Mouse (Mus musculus) CH12.LX (cell line): Measurements from ENCODE around the gene Smg9. TPM values are rescaled to one million over a fixed set of nuclear protein-coding genes. Genes with fewer than 3 reads are reported as not detected.

ENCODE experiments used
- DNase-seq: peaks from one replicate; pipeline ENCODE4 v3.0.0-alpha.2; 2013; ENCODE audit errors: extremely low read depth
- H3K27ac ChIP-seq: 2 replicates; pipeline ENCODE4 v1.5.1; 2012; ENCODE audit warnings: low read depth, mild to moderate bottlenecking, control low read depth, moderate library complexity; ENCODE audit not compliant: insufficient read depth
- H3K27me3 ChIP-seq: replicated peaks from 2 replicates; pipeline ENCODE3; 2012; ENCODE audit warnings: inconsistent platforms
- H3K36me3 ChIP-seq, 2 experiments: replicated peaks in 1 of 2; 2 replicates each; pipeline versions ENCODE3 to v1.6.1; 2012; ENCODE audit warnings: inconsistent platforms in 1 of 2, low read length in 1 of 2, mild to moderate bottlenecking in 1 of 2, mixed read lengths in 1 of 2, moderate library complexity in 1 of 2; ENCODE audit not compliant: control insufficient read depth in 1 of 2, insufficient read depth in 1 of 2
- H3K4me1 ChIP-seq, 2 experiments: 2 replicates each; pipeline ENCODE4 v1.6.1; 2012; ENCODE audit warnings: inconsistent platforms in 1 of 2, moderate library complexity in 1 of 2; ENCODE audit not compliant: insufficient read depth in 2 of 2, control insufficient read depth in 1 of 2
- H3K4me2 ChIP-seq: 2 replicates; pipeline ENCODE4 v1.6.1; 2012; ENCODE audit warnings: low read depth, mild to moderate bottlenecking, control low read depth; ENCODE audit not compliant: poor library complexity, insufficient read depth, severe bottlenecking
- H3K4me3 ChIP-seq, 3 experiments: fragments of 150-350 bp in 1 of 3; sonication (generic) in 1 of 3; replicated peaks in 1 of 3; 2 replicates each; pipeline versions ENCODE3 to v1.5.1; 2011 to 2012; ENCODE audit warnings: low read depth in 2 of 3, low read length in 2 of 3, mild to moderate bottlenecking in 2 of 3, moderate library complexity in 2 of 3, control low read depth in 1 of 3, improper control_type of control experiment in 1 of 3, inconsistent platforms in 1 of 3, mixed read lengths in 1 of 3; ENCODE audit not compliant: poor library complexity in 1 of 3
- H3K79me2 ChIP-seq: replicated peaks from 2 replicates; pipeline ENCODE4 v1.6.1; 2012; ENCODE audit warnings: mild to moderate bottlenecking, moderate library complexity; ENCODE audit not compliant: control insufficient read depth, poor library complexity, insufficient read depth, severe bottlenecking; ENCODE audit errors: extremely low read depth
- H3K9ac ChIP-seq: 2 replicates; pipeline ENCODE4 v1.6.1; 2012; ENCODE audit warnings: low read depth, mild to moderate bottlenecking, control low read depth, moderate library complexity; ENCODE audit not compliant: insufficient read depth
- H3K9me3 ChIP-seq: replicated peaks from 2 replicates; pipeline ENCODE3; 2012; ENCODE audit warnings: low read length, inconsistent platforms, mixed read lengths
- CHD2 ChIP-seq: IDR thresholded peaks from 2 replicates; pipeline ENCODE4 v1.6.1; 2011; ENCODE audit warnings: low read length, improper control_type of control experiment
- CTCF ChIP-seq, 2 experiments: IDR thresholded peaks in 1 of 2; conservative IDR thresholded peaks in 1 of 2; 2 replicates each; pipeline ENCODE4 v1.5.1; 2011 to 2012; ENCODE audit warnings: low read depth in 2 of 2, low read length in 2 of 2, improper control_type of control experiment in 1 of 2, inconsistent platforms in 1 of 2, mild to moderate bottlenecking in 1 of 2, moderate library complexity in 1 of 2
- IRF4 ChIP-seq: IDR thresholded peaks from 2 replicates; pipeline ENCODE4 v1.6.1; 2014; ENCODE audit warnings: low read depth, mild to moderate bottlenecking, inconsistent platforms, low read length, improper control_type of control experiment
- NELFE ChIP-seq: IDR thresholded peaks from 2 replicates; pipeline ENCODE4 v1.6.1; 2011; ENCODE audit warnings: low read depth, low read length, improper control_type of control experiment
- POLR2A ChIP-seq: IDR thresholded peaks from 2 replicates; pipeline ENCODE4 v1.6.1; 2011; ENCODE audit warnings: low read depth, mild to moderate bottlenecking, improper control_type of control experiment, low read length
- RAD21 ChIP-seq: IDR thresholded peaks from 2 replicates; pipeline ENCODE4 v1.6.1; 2011; ENCODE audit warnings: low read depth, mild to moderate bottlenecking, low read length, improper control_type of control experiment, moderate library complexity
- RCOR1 ChIP-seq: conservative IDR thresholded peaks from 2 replicates; pipeline ENCODE4 v1.6.1; 2012; ENCODE audit warnings: low read depth, mild to moderate bottlenecking, inconsistent platforms, low read length, improper control_type of control experiment
- SIN3A ChIP-seq: IDR thresholded peaks from 2 replicates; pipeline ENCODE4 v1.6.1; 2012; ENCODE audit warnings: low read length, improper control_type of control experiment, inconsistent platforms
- ZMIZ1 ChIP-seq: IDR thresholded peaks from 2 replicates; pipeline ENCODE4 v1.6.1; 2012; ENCODE audit warnings: low read depth, mild to moderate bottlenecking, inconsistent platforms, low read length, improper control_type of control experiment
- dilution Hi-C: fragments of 300-500 bp; cut with MboI; formaldehyde crosslinking; loops from 2 replicates; pipeline ENCODE4 v1.14.3; 2020; ENCODE audit warnings: low sequenced_read_pairs; ENCODE audit not compliant: extremely low pct_unique_long_range_greater_than_20kb, extremely low pct_ligation_motif_present
- in situ Hi-C: fragments of 300-500 bp; cut with MboI; formaldehyde crosslinking; loops from 3 replicates; pipeline ENCODE4 v1.14.3; 2019; ENCODE audit warnings: low sequenced_read_pairs, low pct_ligation_motif_present, low pct_unique_long_range_greater_than_20kb, mixed read lengths
- polyA plus RNA-seq: library from polyadenylated mRNA; unstranded; fragments of >175 nt; gene quantifications from 2 replicates; pipeline ENCODE4 v1.2.1, GENCODE M21; 2012; ENCODE audit warnings: low read depth; ENCODE audit not compliant: insufficient read length
- total RNA-seq, 2 experiments: library from RNA; depleted of rRNA; stranded (reverse); fragments of 300-350 nt in 1 of 2; fragments of >200 nt in 1 of 2; gene quantifications; 2 replicates each; pipeline ENCODE4 v1.2.3; 2012 to 2014

The Smg9 gene
- total and polyA plus RNA-seq, 3 experiments, result 19.9 to 26.8 (median 20.5) TPM

DNA sequence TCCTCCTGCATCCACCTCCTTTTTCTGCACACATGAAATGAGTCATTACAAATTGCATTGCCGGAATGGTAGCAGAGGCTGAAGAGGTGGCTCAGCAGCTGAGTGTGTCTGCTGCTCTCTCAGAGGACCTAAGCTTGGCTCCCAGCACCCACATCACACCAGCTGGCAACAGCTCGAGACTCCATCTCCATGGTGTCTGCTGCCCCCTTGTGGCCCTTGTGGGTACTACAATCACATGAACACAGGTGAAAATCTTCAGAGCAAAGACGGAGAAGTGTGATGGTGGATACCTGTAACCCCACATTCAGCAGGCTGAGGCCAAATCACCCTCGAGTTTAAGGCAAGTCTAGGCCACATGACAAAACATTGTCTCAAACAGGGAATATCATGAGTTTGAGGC lies 41.5 kb upstream of the Smg9 start:
- H3K9me3 ChIP-seq, result peaks cover 13% of the 10 kb centered on the region
- H3K27ac ChIP-seq, result no peak overlapping the region
- DNase-seq, result no peak
- H3K9ac ChIP-seq, result no peak overlapping the region
- TF ChIP-seq CTCF (conservative IDR thresholded peaks at IDR 0.05 in 1 of 2, IDR thresholded peaks at IDR 0.05 in 1 of 2; ENCODE audit: low read depth in 2 of 2, low read length in 2 of 2) (peak; percentile 35 to 60; a peak in 3 of 4 replicates), IRF4 (no peak), POLR2A (no peak), NELFE (no peak), ZMIZ1 (no peak), RAD21 (peak; percentile 49)
- TF ChIP-seq, all 38 proteins: peak for 2
- dilution Hi-C loops (no loop called here), in situ Hi-C loops (no loop called here)
- Histone ChIP-seq H3K4me1 (peaks cover 0 to 7% of the 10 kb centered on the region in 2 experiments; a peak in 2 of 4 replicates), H3K36me3 (no peaks in the 10 kb centered on the region), H3K79me2 (no peaks in the 10 kb centered on the region), H3K4me2 (no peak overlapping the region), H3K4me3 (no peak overlapping the region), H3K27me3 (peaks cover 48% of the 10 kb centered on the region)

DNA sequence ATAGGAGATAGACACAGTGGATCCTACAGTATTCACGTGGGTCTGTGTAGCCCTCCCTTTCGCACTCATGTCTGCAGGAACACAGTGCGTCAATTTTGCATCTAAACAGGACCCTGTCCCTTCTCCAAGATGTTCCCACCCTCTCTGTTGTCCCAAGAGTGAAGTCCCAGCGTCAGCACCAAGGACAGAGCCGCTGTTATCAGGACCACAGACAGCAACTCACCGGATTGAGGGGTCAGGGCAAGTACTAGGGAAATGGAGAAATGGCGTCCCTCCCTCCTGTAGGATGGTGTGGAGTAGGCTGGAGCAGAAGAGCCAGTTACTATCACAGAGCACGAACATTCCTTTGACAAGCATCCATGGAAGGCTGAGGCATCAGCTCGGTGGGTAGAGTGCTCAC lies 40.1 kb upstream of the Smg9 start:
- Histone ChIP-seq H3K9ac (no peak overlapping the region), H3K79me2 (no peaks in the 10 kb centered on the region), H3K4me1 (peaks cover 0 to 7% of the 10 kb centered on the region in 2 experiments; a peak in 2 of 4 replicates), H3K4me2 (no peak overlapping the region), H3K27ac (no peak overlapping the region), H3K4me3 (no peak overlapping the region), H3K36me3 (no peaks in the 10 kb centered on the region), H3K27me3 (peaks cover 40% of the 10 kb centered on the region), H3K9me3 (peaks cover 13% of the 10 kb centered on the region)
- TF ChIP-seq RCOR1, result no peak
- peak; percentile 91 for TF ChIP-seq SIN3A
- dilution Hi-C loops, result no loop called here
- no peak for DNase-seq
- in situ Hi-C loops, result no loop called here

- H3K9ac ChIP-seq, result no peak overlapping the region
- no peaks in the 10 kb centered on the region for H3K36me3 ChIP-seq
- no peak for DNase-seq
- no peak overlapping the region for H3K4me3 ChIP-seq
- no peak overlapping the region for H3K27ac ChIP-seq
- H3K4me1 ChIP-seq, result peaks cover 7% of the 10 kb centered on the region in 2 experiments; a peak in 3 of 4 replicates
- H3K27me3 ChIP-seq, result peaks cover 23% of the 10 kb centered on the region
- dilution Hi-C loops, result no loop called here
- peak; percentile 39 to 40; a peak in 3 of 4 replicates for TF ChIP-seq CTCF (conservative IDR thresholded peaks at IDR 0.05 in 1 of 2, IDR thresholded peaks at IDR 0.05 in 1 of 2; ENCODE audit: low read depth in 2 of 2, low read length in 2 of 2)
- TF ChIP-seq CHD2, result no peak
- H3K9me3 ChIP-seq, result peaks cover 13% of the 10 kb centered on the region
- no peaks in the 10 kb centered on the region for H3K79me2 ChIP-seq
- H3K4me2 ChIP-seq, result no peak overlapping the region
- in situ Hi-C loops, result no loop called here
Observed at GRCm38 (mm10) chr7:24361001-24361400, 38.4 kb upstream of the Smg9 start.
